Mouse (Mus musculus) liver, embryonic 15.5 days (tissue): ENCODE measurements around the gene Cxcl3. TPM values are rescaled to one million over a fixed set of nuclear protein-coding genes. Genes with fewer than 3 reads are reported as not detected.
"Not testable (repeated sequence)": the region's sequence is repeated elsewhere in the genome, so short reads cannot be mapped to it uniquely, and the experiment has no call there.

ENCODE experiments used
- ATAC-seq: fragments of 200-750 bp; cut with Nextera tagmentation; 2 replicates; pipeline ENCODE4 v1.8.0; 2017; ENCODE audit warnings: moderate number of reproducible peaks, mild to moderate bottlenecking, moderate library complexity; ENCODE audit not compliant: insufficient read depth
- H3K27ac ChIP-seq: fragments of 300-500 bp; sonication (generic); replicated peaks from 2 replicates; pipeline ENCODE4 v1.5.1; 2015; ENCODE audit warnings: mild to moderate bottlenecking, inconsistent platforms
- H3K27me3 ChIP-seq: fragments of 300-500 bp; sonication (generic); 2 replicates; pipeline ENCODE4 v1.6.1; 2015; ENCODE audit warnings: mild to moderate bottlenecking, inconsistent platforms
- H3K36me3 ChIP-seq: fragments of 300-500 bp; sonication (generic); replicated peaks from 2 replicates; pipeline ENCODE4 v1.6.1; 2015; ENCODE audit warnings: moderate library complexity, mild to moderate bottlenecking, inconsistent platforms
- H3K4me1 ChIP-seq: fragments of 300-500 bp; sonication (generic); replicated peaks from 2 replicates; pipeline ENCODE4 v1.6.1; 2015; ENCODE audit warnings: inconsistent platforms
- H3K4me2 ChIP-seq: fragments of 300-500 bp; sonication (generic); 2 replicates; pipeline ENCODE4 v1.6.1; 2015; ENCODE audit warnings: moderate library complexity, mild to moderate bottlenecking, inconsistent platforms
- H3K4me3 ChIP-seq: fragments of 300-500 bp; sonication (generic); replicated peaks from 2 replicates; pipeline ENCODE4 v1.5.1; 2015; ENCODE audit warnings: mild to moderate bottlenecking, inconsistent platforms
- H3K9ac ChIP-seq: fragments of 300-500 bp; sonication (generic); 2 replicates; pipeline ENCODE4 v1.6.1; 2015; ENCODE audit warnings: moderate library complexity, mild to moderate bottlenecking, inconsistent platforms
- H3K9me3 ChIP-seq: fragments of 300-500 bp; sonication (generic); replicated peaks from 2 replicates; pipeline ENCODE4 v1.6.1; 2016; ENCODE audit warnings: inconsistent platforms
- WGBS: fragments of 180-500 bp; shearing (Covaris S2); methylation state at CpG from one replicate; pipeline ENCODE4 v1.1.7; 2015; ENCODE audit warnings: mixed read lengths; ENCODE audit not compliant: insufficient replicate concordance; 5-methylcytosine and 5-hydroxymethylcytosine counted together
- polyA plus RNA-seq: library from polyadenylated mRNA; unstranded; fragments of >200 nt; fragmentation: Nextera tagmentation; extraction: Ambion mirVana; gene quantifications from 2 replicates; pipeline ENCODE4 v1.2.1, GENCODE M21; 2015

Cxcl3 gene
- polyA plus RNA-seq, 1 experiment from 2014 or later = not detected

GRCm38 (mm10) chr5:90790074-90790502 is 4.2 kb downstream of the Cxcl3 start:
- Histone ChIP-seq H3K9me3 (no peaks in the 10 kb centered on the region), H3K4me1 (peaks cover 4% of the 10 kb centered on the region; the same call in 1 of the 2 replicates), H3K4me2 (no peak overlapping the region), H3K27ac (no peak overlapping the region; the same call in 1 of the 2 replicates), H3K4me3 (no peak overlapping the region), H3K36me3 (no peaks in the 10 kb centered on the region), H3K27me3 (no peaks in the 10 kb centered on the region), H3K9ac (no peak overlapping the region)
- no peak for ATAC-seq
- 18% methylated on average over 8 of the region's 8 CpGs for WGBS

GRCm38 (mm10) chr5:90794195-90794625 is 8.3 kb downstream of the Cxcl3 start, which contains the start of gene Cxcl15:
Cxcl15 (plus strand) TSS chr5:90794534.
- Histone ChIP-seq H3K36me3 (no peaks in the 10 kb centered on the region), H3K27ac (no peak within 1 kb of the TSS), H3K9me3 (no peaks in the 10 kb centered on the region), H3K4me1 (no peaks in the 10 kb centered on the region), H3K4me2 (no peak within 1 kb of the TSS), H3K9ac (no peak within 1 kb of the TSS), H3K27me3 (no peaks in the 10 kb centered on the region), H3K4me3 (no peak within 1 kb of the TSS)
- no peak for ATAC-seq
- 45% methylated on average over 5 of the region's 5 CpGs for WGBS

- not testable (repeated sequence) for H3K9ac ChIP-seq, H3K27me3 ChIP-seq, H3K4me1 ChIP-seq, H3K4me2 ChIP-seq, ATAC-seq, H3K4me3 ChIP-seq, H3K36me3 ChIP-seq, H3K27ac ChIP-seq, H3K9me3 ChIP-seq
- 53% methylated on average over 2 of the region's 2 CpGs for WGBS
Observed at GRCm38 (mm10) chr5:90795392-90795791, 9.5 kb downstream of the Cxcl3 start.

- H3K4me2 ChIP-seq = no peak overlapping the region
- ATAC-seq = no peak
- H3K4me3 ChIP-seq = no peak overlapping the region
- H3K36me3 ChIP-seq = no peaks in the 10 kb centered on the region
- H3K27ac ChIP-seq = no peak overlapping the region
- no peaks in the 10 kb centered on the region for H3K9me3 ChIP-seq
- H3K27me3 ChIP-seq = no peaks in the 10 kb centered on the region
- no peaks in the 10 kb centered on the region for H3K4me1 ChIP-seq
- H3K9ac ChIP-seq = no peak overlapping the region
Observed at GRCm38 (mm10) chr5:90804574-90804973, 18.7 kb downstream of the Cxcl3 start.

- Histone ChIP-seq H3K27ac (no peak overlapping the region), H3K4me2 (no peak overlapping the region), H3K36me3 (no peaks in the 10 kb centered on the region), H3K9ac (no peak overlapping the region), H3K4me3 (no peak overlapping the region), H3K9me3 (no peaks in the 10 kb centered on the region), H3K27me3 (no peaks in the 10 kb centered on the region), H3K4me1 (no peaks in the 10 kb centered on the region)
- no peak for ATAC-seq
Observed at GRCm38 (mm10) chr5:90806050-90806449, 20.1 kb downstream of the Cxcl3 start.

GRCm38 (mm10) chr5:90807176-90807950 is 21.5 kb downstream of the Cxcl3 start:
- H3K36me3 ChIP-seq = no peaks in the 10 kb centered on the region
- no peak overlapping the region for H3K4me3 ChIP-seq
- no peaks in the 10 kb centered on the region for H3K9me3 ChIP-seq
- H3K27ac ChIP-seq = no peak overlapping the region
- no peak overlapping the region for H3K4me2 ChIP-seq
- WGBS = 56% methylated on average over 3 of the region's 3 CpGs
- no peaks in the 10 kb centered on the region for H3K27me3 ChIP-seq
- H3K4me1 ChIP-seq = no peaks in the 10 kb centered on the region
- H3K9ac ChIP-seq = no peak overlapping the region
- no peak for ATAC-seq

- H3K4me3 ChIP-seq = no peak overlapping the region
- H3K4me1 ChIP-seq = no peaks in the 10 kb centered on the region
- no peak overlapping the region for H3K4me2 ChIP-seq
- H3K27ac ChIP-seq = no peak overlapping the region
- no peak for ATAC-seq
- no peaks in the 10 kb centered on the region for H3K36me3 ChIP-seq
- no peaks in the 10 kb centered on the region for H3K27me3 ChIP-seq
- H3K9ac ChIP-seq = no peak overlapping the region
- no peaks in the 10 kb centered on the region for H3K9me3 ChIP-seq
Observed at GRCm38 (mm10) chr5:90819756-90820155, 33.9 kb downstream of the Cxcl3 start.

GRCm38 (mm10) chr5:90832145-90832767 is 46.4 kb downstream of the Cxcl3 start:
- no peak overlapping the region for H3K27ac ChIP-seq
- no peak for ATAC-seq
- H3K9me3 ChIP-seq = no peaks in the 10 kb centered on the region
- H3K4me1 ChIP-seq = no peaks in the 10 kb centered on the region
- no peak overlapping the region for H3K4me2 ChIP-seq
- H3K36me3 ChIP-seq = no peaks in the 10 kb centered on the region
- H3K4me3 ChIP-seq = no peak overlapping the region
- no peaks in the 10 kb centered on the region for H3K27me3 ChIP-seq
- 60% methylated on average over 11 of the region's 11 CpGs for WGBS
- no peak overlapping the region for H3K9ac ChIP-seq

- Histone ChIP-seq H3K27ac (no peak overlapping the region), H3K9me3 (no peaks in the 10 kb centered on the region)
- 71% methylated on average over 8 of the region's 8 CpGs for WGBS
Observed at GRCm38 (mm10) chr5:90832768-90833388, 47.0 kb downstream of the Cxcl3 start.

GRCm38 (mm10) chr5:90834436-90834835 is 48.5 kb downstream of the Cxcl3 start:
- Histone ChIP-seq H3K9ac (no peak overlapping the region), H3K4me1 (no peaks in the 10 kb centered on the region), H3K27me3 (no peaks in the 10 kb centered on the region), H3K36me3 (no peaks in the 10 kb centered on the region), H3K9me3 (no peaks in the 10 kb centered on the region), H3K27ac (no peak overlapping the region), H3K4me2 (no peak overlapping the region), H3K4me3 (no peak overlapping the region)
- 68% methylated on average over 4 of the region's 4 CpGs for WGBS
- ATAC-seq = no peak

More at GRCm38 (mm10) chr5:90832768-90833388, 47.0 kb downstream of the Cxcl3 start:
- Histone ChIP-seq H3K36me3 (no peaks in the 10 kb centered on the region), H3K9ac (no peak overlapping the region), H3K27me3 (no peaks in the 10 kb centered on the region), H3K4me3 (no peak overlapping the region), H3K4me1 (no peaks in the 10 kb centered on the region), H3K4me2 (no peak overlapping the region)
- no peak for ATAC-seq

- Histone ChIP-seq H3K9ac (no peak overlapping the region), H3K27ac (no peak overlapping the region), H3K36me3 (no peaks in the 10 kb centered on the region), H3K4me3 (no peak overlapping the region), H3K9me3 (no peaks in the 10 kb centered on the region), H3K27me3 (no peaks in the 10 kb centered on the region), H3K4me1 (no peaks in the 10 kb centered on the region), H3K4me2 (no peak overlapping the region)
- 66% methylated on average over 5 of the region's 5 CpGs for WGBS
- ATAC-seq = no peak
Observed at GRCm38 (mm10) chr5:90838582-90838981, 52.7 kb downstream of the Cxcl3 start.
